Mouse (Mus musculus) neural tube, embryonic 15.5 days (tissue): Measurements from ENCODE around the gene Ablim2. TPM values are rescaled to one million over a fixed set of nuclear protein-coding genes. Genes with fewer than 3 reads are reported as not detected.

Experiments used
- ATAC-seq: fragments of 200-750 bp; cut with Nextera tagmentation; 2 replicates; pipeline ENCODE4 v1.8.0; 2017; ENCODE audit warnings: mild to moderate bottlenecking, moderate TSS enrichment, moderate library complexity; ENCODE audit not compliant: low FRiP score
- H3K27ac ChIP-seq: fragments of 300-500 bp; sonication (generic); replicated peaks from 2 replicates; pipeline ENCODE4 v1.5.1; 2015; ENCODE audit warnings: mild to moderate bottlenecking, inconsistent platforms
- H3K27me3 ChIP-seq: fragments of 300-500 bp; sonication (generic); replicated peaks from 2 replicates; pipeline ENCODE4 v1.6.1; 2015; ENCODE audit warnings: inconsistent platforms
- H3K36me3 ChIP-seq: fragments of 300-500 bp; sonication (generic); 2 replicates; pipeline ENCODE4 v1.6.1; 2015; ENCODE audit warnings: inconsistent platforms
- H3K4me1 ChIP-seq: fragments of 300-500 bp; sonication (generic); 2 replicates; pipeline ENCODE4 v1.6.1; 2015; ENCODE audit warnings: inconsistent platforms
- H3K4me2 ChIP-seq: fragments of 300-500 bp; sonication (generic); 2 replicates; pipeline ENCODE4 v1.6.1; 2015; ENCODE audit warnings: inconsistent platforms, mild to moderate bottlenecking, moderate library complexity
- H3K4me3 ChIP-seq: fragments of 300-500 bp; sonication (generic); replicated peaks from 2 replicates; pipeline ENCODE4 v1.5.1; 2015; ENCODE audit warnings: mild to moderate bottlenecking, inconsistent platforms
- H3K9ac ChIP-seq: fragments of 300-500 bp; sonication (generic); replicated peaks from 2 replicates; pipeline ENCODE4 v1.6.1; 2015; ENCODE audit warnings: mild to moderate bottlenecking, inconsistent platforms
- H3K9me3 ChIP-seq: fragments of 300-500 bp; sonication (generic); replicated peaks from 2 replicates; pipeline ENCODE4 v1.6.1; 2016; ENCODE audit warnings: inconsistent platforms
- WGBS: fragments of 180-500 bp; shearing (Covaris S2); methylation state at CpG from one replicate; pipeline ENCODE4 v1.1.7; 2015; ENCODE audit warnings: mixed read lengths; 5-methylcytosine and 5-hydroxymethylcytosine counted together
- polyA plus RNA-seq: library from polyadenylated mRNA; unstranded; fragments of >200 nt; fragmentation: Nextera tagmentation; extraction: Ambion mirVana; gene quantifications from 2 replicates; pipeline ENCODE4 v1.2.1, GENCODE M21; 2015

The Ablim2 gene
- polyA plus RNA-seq, 1 experiment from 2014 or later = 31.8 TPM

GRCm38 (mm10) chr5:35817266-35817665 is 59.6 kb downstream of the Ablim2 start:
- no peak overlapping the region for H3K4me3 ChIP-seq
- H3K27me3 ChIP-seq = no peaks in the 10 kb centered on the region
- no peaks in the 10 kb centered on the region for H3K9me3 ChIP-seq
- peaks cover 18% of the 10 kb centered on the region for H3K4me1 ChIP-seq
- no peaks in the 10 kb centered on the region for H3K36me3 ChIP-seq
- no peak for ATAC-seq
- WGBS = 85% methylated on average over 3 of the region's 5 CpGs
- H3K4me2 ChIP-seq = no peak overlapping the region
- H3K9ac ChIP-seq = no peak overlapping the region
- no peak overlapping the region for H3K27ac ChIP-seq

GRCm38 (mm10) chr5:35817882-35818281 is 60.2 kb downstream of the Ablim2 start:
- Histone ChIP-seq H3K9me3 (no peaks in the 10 kb centered on the region), H3K4me2 (no peak overlapping the region), H3K27me3 (no peaks in the 10 kb centered on the region), H3K27ac (no peak overlapping the region), H3K4me3 (no peak overlapping the region), H3K4me1 (peaks cover 18% of the 10 kb centered on the region), H3K9ac (no peak overlapping the region), H3K36me3 (no peaks in the 10 kb centered on the region)
- no peak for ATAC-seq
- 93% methylated on average over 3 of the region's 3 CpGs for WGBS

GRCm38 (mm10) chr5:35822721-35823120 is 65.0 kb downstream of the Ablim2 start:
- Histone ChIP-seq H3K27me3 (no peaks in the 10 kb centered on the region), H3K9ac (no peak overlapping the region), H3K4me3 (no peak overlapping the region), H3K9me3 (no peaks in the 10 kb centered on the region), H3K27ac (no peak overlapping the region), H3K36me3 (no peaks in the 10 kb centered on the region), H3K4me2 (no peak overlapping the region), H3K4me1 (0 out of 2 replicates have a peak, but pooled peaks cover 5% of the 10 kb centered on the region)
- no peak for ATAC-seq
- WGBS = 90% methylated on average over 5 of the region's 5 CpGs

GRCm38 (mm10) chr5:35826465-35826864 is 68.8 kb downstream of the Ablim2 start:
- H3K4me2 ChIP-seq = no peak overlapping the region
- H3K9ac ChIP-seq = no peak overlapping the region
- no peaks in the 10 kb centered on the region for H3K9me3 ChIP-seq
- WGBS = 77% methylated on average over 5 of the region's 5 CpGs
- ATAC-seq = no peak
- H3K4me3 ChIP-seq = no peak overlapping the region
- H3K27ac ChIP-seq = no peak overlapping the region
- no peaks in the 10 kb centered on the region for H3K36me3 ChIP-seq
- H3K4me1 ChIP-seq = 0 out of 2 replicates have a peak, but pooled peaks cover 5% of the 10 kb centered on the region
- H3K27me3 ChIP-seq = no peaks in the 10 kb centered on the region

- Histone ChIP-seq H3K4me3 (no peak overlapping the region), H3K4me1 (0 out of 2 replicates have a peak, but pooled peaks cover 5% of the 10 kb centered on the region), H3K27ac (no peak overlapping the region), H3K4me2 (no peak overlapping the region), H3K9me3 (no peaks in the 10 kb centered on the region), H3K27me3 (no peaks in the 10 kb centered on the region), H3K9ac (no peak overlapping the region), H3K36me3 (no peaks in the 10 kb centered on the region)
- ATAC-seq = no peak
- 29% methylated on average over 14 of the region's 14 CpGs for WGBS
Measured at GRCm38 (mm10) chr5:35827075-35827474, 69.4 kb downstream of the Ablim2 start.

- H3K4me2 ChIP-seq = no peak overlapping the region
- no peak overlapping the region for H3K9ac ChIP-seq
- no peak for ATAC-seq
- no peak overlapping the region for H3K4me3 ChIP-seq
- 0 out of 2 replicates have a peak, but pooled peaks cover 5% of the 10 kb centered on the region for H3K4me1 ChIP-seq
- H3K36me3 ChIP-seq = no peaks in the 10 kb centered on the region
- 88% methylated on average over 5 of the region's 5 CpGs for WGBS
- no peaks in the 10 kb centered on the region for H3K27me3 ChIP-seq
- no peaks in the 10 kb centered on the region for H3K9me3 ChIP-seq
- H3K27ac ChIP-seq = no peak overlapping the region
Measured at GRCm38 (mm10) chr5:35827856-35828255, 70.2 kb downstream of the Ablim2 start.

GRCm38 (mm10) chr5:35830101-35830500 is 72.4 kb downstream of the Ablim2 start:
- H3K4me3 ChIP-seq = no peak overlapping the region
- no peaks in the 10 kb centered on the region for H3K9me3 ChIP-seq
- no peaks in the 10 kb centered on the region for H3K27me3 ChIP-seq
- no peak overlapping the region for H3K9ac ChIP-seq
- H3K4me1 ChIP-seq = 0 out of 2 replicates have a peak, but pooled peaks cover 5% of the 10 kb centered on the region
- H3K4me2 ChIP-seq = no peak overlapping the region
- H3K36me3 ChIP-seq = no peaks in the 10 kb centered on the region
- no peak for ATAC-seq
- no peak overlapping the region for H3K27ac ChIP-seq
- 87% methylated on average over 3 of the region's 3 CpGs for WGBS

GRCm38 (mm10) chr5:35833881-35834280 is 76.2 kb downstream of the Ablim2 start:
- Histone ChIP-seq H3K4me3 (no peak overlapping the region), H3K27ac (no peak overlapping the region), H3K9ac (no peak overlapping the region), H3K4me2 (no peak overlapping the region), H3K36me3 (no peaks in the 10 kb centered on the region), H3K4me1 (no peaks in the 10 kb centered on the region), H3K9me3 (no peaks in the 10 kb centered on the region), H3K27me3 (no peaks in the 10 kb centered on the region)
- no peak for ATAC-seq
- WGBS = 90% methylated on average over 4 of the region's 4 CpGs

- Histone ChIP-seq H3K4me2 (no peak overlapping the region), H3K9me3 (no peaks in the 10 kb centered on the region), H3K4me1 (no peaks in the 10 kb centered on the region), H3K9ac (no peak overlapping the region), H3K4me3 (no peak overlapping the region), H3K27ac (no peak overlapping the region), H3K27me3 (no peaks in the 10 kb centered on the region), H3K36me3 (no peaks in the 10 kb centered on the region)
- no peak for ATAC-seq
- 95% methylated on average over 15 of the region's 15 CpGs for WGBS
Measured at GRCm38 (mm10) chr5:35836992-35837391, 79.3 kb downstream of the Ablim2 start.

GRCm38 (mm10) chr5:35839262-35839661 is 81.6 kb downstream of the Ablim2 start:
- ATAC-seq = no peak
- WGBS = 39% methylated on average over 2 of the region's 2 CpGs
- H3K9me3 ChIP-seq = no peaks in the 10 kb centered on the region

GRCm38 (mm10) chr5:35851485-35851884 is 93.8 kb downstream of the Ablim2 start:
- 45% methylated on average over 5 of the region's 5 CpGs for WGBS
- no peak overlapping the region for H3K9ac ChIP-seq

More at GRCm38 (mm10) chr5:35839262-35839661, 81.6 kb downstream of the Ablim2 start:
- Histone ChIP-seq H3K36me3 (no peaks in the 10 kb centered on the region), H3K4me2 (no peak overlapping the region), H3K9ac (no peak overlapping the region), H3K27ac (no peak overlapping the region), H3K27me3 (no peaks in the 10 kb centered on the region), H3K4me1 (no peaks in the 10 kb centered on the region), H3K4me3 (no peak overlapping the region)

GRCm38 (mm10) chr5:35853463-35853862 is 95.8 kb downstream of the Ablim2 start:
- no peak overlapping the region for H3K9ac ChIP-seq
- H3K4me1 ChIP-seq = peaks cover 2% of the 10 kb centered on the region; the same call in 1 of the 2 replicates
- H3K4me2 ChIP-seq = no peak overlapping the region
- H3K9me3 ChIP-seq = no peaks in the 10 kb centered on the region
- no peak for ATAC-seq
- no peak overlapping the region for H3K4me3 ChIP-seq
- no peaks in the 10 kb centered on the region for H3K36me3 ChIP-seq
- H3K27me3 ChIP-seq = 0 out of 2 replicates have a peak, but pooled peaks cover under 1% of the 10 kb centered on the region
- no peak overlapping the region for H3K27ac ChIP-seq
- WGBS = 90% methylated on average over 4 of the region's 4 CpGs

More at GRCm38 (mm10) chr5:35851485-35851884, 93.8 kb downstream of the Ablim2 start:
- no peak overlapping the region for H3K4me3 ChIP-seq
- peaks cover 2% of the 10 kb centered on the region; the same call in 1 of the 2 replicates for H3K4me1 ChIP-seq
- no peak overlapping the region for H3K27ac ChIP-seq
- H3K36me3 ChIP-seq = no peaks in the 10 kb centered on the region
- H3K9me3 ChIP-seq = no peaks in the 10 kb centered on the region
- no peak overlapping the region for H3K4me2 ChIP-seq
- H3K27me3 ChIP-seq = no peaks in the 10 kb centered on the region
- no peak for ATAC-seq
